ENCODE assay signal across 15 mouse cellular contexts in genomic region chr8:108566035-108566434, GRCm38 (mm10).
DNase-seq lines count a peak whose midpoint lies in the region; ATAC-seq and TF ChIP-seq lines count a peak whose summit lies in the region.
"Had no signal": no experiment of that assay in that cellular context is flagged by ENCODE, and none has a peak within 500 bp of the region (broad histone marks: within the 10 kb centered on the region; RNA-seq: fewer than 3 reads in every experiment).

No protein-coding gene starts in this region.

- H3K36me3 ChIP-seq in intestine, embryonic 14.5 days (ENCODE audit: control insufficient read depth, insufficient read depth, low read length): no peaks in the 10 kb centered on the region
- no peaks in the 10 kb centered on the region for H3K36me3 ChIP-seq in intestine, postnatal 0 days (ENCODE audit: control insufficient read depth, insufficient read depth)
- H3K36me3 ChIP-seq: heart, embryonic 15.5 days; intestine, embryonic 15.5 days had no signal

- DNase-seq in cerebellum, adult 2 months: peak; percentile 21 to 29
- no peak for DNase-seq in cerebellum, adult 11 months
- peak; percentile 37 for DNase-seq in intestine, embryonic 14.5 days (ENCODE audit: low spot score)
- DNase-seq in brain, embryonic 14.5 days (ENCODE audit: low read depth): peak; percentile 64
- peak; percentile 45 to 53 for DNase-seq in left cerebral cortex, postnatal 36 days (ENCODE audit: low spot score in 2 of 2)
- no peak for DNase-seq in lung, postnatal 4 days
- DNase-seq: embryo, embryonic 11 days; gastrocnemius, postnatal 25 days; lung, postnatal 10 days; midbrain, embryonic 14.5 days had no signal

- H3K9ac ChIP-seq in intestine, embryonic 14.5 days (ENCODE audit: low read length): no peak overlapping the region
- no peak overlapping the region for H3K9ac ChIP-seq in intestine, postnatal 0 days (ENCODE audit: low read depth, low read length)
- H3K9ac ChIP-seq: heart, embryonic 15.5 days; intestine, embryonic 15.5 days had no signal

- no peak overlapping the region for H3K27ac ChIP-seq in cerebellum, adult 2 months (ENCODE audit: insufficient read depth, low read length)
- no peak overlapping the region for H3K27ac ChIP-seq in intestine, embryonic 14.5 days (ENCODE audit: low read depth)
- H3K27ac ChIP-seq in intestine, postnatal 0 days (ENCODE audit: low read depth, low read length): no peak overlapping the region
- H3K27ac ChIP-seq: heart, embryonic 15.5 days; intestine, embryonic 15.5 days had no signal

- intact Hi-C loops in left cerebral cortex, postnatal 36 days (cut with DNase I): no loop called here

- H3K4me2 ChIP-seq in intestine, embryonic 14.5 days (ENCODE audit: low read length): no peak overlapping the region
- no peak overlapping the region for H3K4me2 ChIP-seq in intestine, postnatal 0 days (replicated peaks; ENCODE audit: low read depth)
- H3K4me2 ChIP-seq: heart, embryonic 15.5 days; intestine, embryonic 15.5 days; liver, embryonic 11.5 days had no signal

- TF ChIP-seq CTCF in cerebellum, adult 2 months (IDR thresholded peaks at IDR 0.05; ENCODE audit: borderline replicate concordance, insufficient read depth, low read depth, low read length): no peak
- no peak for TF ChIP-seq CTCF in intestine, postnatal 0 days (IDR thresholded peaks at IDR 0.05; ENCODE audit: low read depth)
- no peak for TF ChIP-seq CTCF in brain, embryonic 14.5 days (IDR thresholded peaks at IDR 0.05; ENCODE audit: borderline replicate concordance, extremely low read depth, insufficient read depth, insufficient read length)

- H3K27me3 ChIP-seq in cerebellum, adult 2 months (ENCODE audit: control insufficient read depth, insufficient read depth, low read length): no peaks in the 10 kb centered on the region; the same call in 1 of the 2 replicates
- no peaks in the 10 kb centered on the region for H3K27me3 ChIP-seq in intestine, embryonic 14.5 days (replicated peaks; ENCODE audit: control insufficient read depth, insufficient read depth, low read length)
- H3K27me3 ChIP-seq in intestine, postnatal 0 days (replicated peaks; ENCODE audit: control insufficient read depth, insufficient read depth, low read length): peaks cover 43% of the 10 kb centered on the region
- H3K27me3 ChIP-seq: heart, embryonic 15.5 days; intestine, embryonic 15.5 days had no signal

- 9% methylated on average over 12 of the region's 12 CpGs for WGBS in cerebellum, adult 2 months
- WGBS in intestine, embryonic 14.5 days: 79% methylated on average over 12 of the region's 12 CpGs
- 76% methylated on average over 12 of the region's 12 CpGs for WGBS in intestine, postnatal 0 days

- no peaks in the 10 kb centered on the region for H3K4me1 ChIP-seq in cerebellum, adult 2 months (ENCODE audit: control insufficient read depth, insufficient read depth, low read length)
- no peaks in the 10 kb centered on the region for H3K4me1 ChIP-seq in intestine, embryonic 14.5 days (replicated peaks; ENCODE audit: control insufficient read depth, insufficient read depth, low read length)
- 0 out of 2 replicates have a peak, but pooled peaks cover 5% of the 10 kb centered on the region for H3K4me1 ChIP-seq in intestine, postnatal 0 days (replicated peaks; ENCODE audit: control insufficient read depth, insufficient read depth, low read length)
- H3K4me1 ChIP-seq: heart, embryonic 15.5 days; intestine, embryonic 15.5 days had no signal

- H3K4me3 ChIP-seq in cerebellum, adult 2 months (replicated peaks; ENCODE audit: insufficient read depth, low read depth, low read length): no peak overlapping the region
- no peak overlapping the region for H3K4me3 ChIP-seq in intestine, embryonic 14.5 days (ENCODE audit: low read depth, low read length)
- H3K4me3 ChIP-seq in intestine, postnatal 0 days (ENCODE audit: low read depth, low read length): no peak overlapping the region
- H3K4me3 ChIP-seq: heart, embryonic 15.5 days; intestine, embryonic 15.5 days had no signal

- no peak for TF ChIP-seq POLR2A in cerebellum, adult 2 months (IDR thresholded peaks at IDR 0.05; ENCODE audit: borderline replicate concordance, insufficient read depth, low read length)
- TF ChIP-seq POLR2A in brain, embryonic 14.5 days (IDR thresholded peaks at IDR 0.05; ENCODE audit: borderline replicate concordance, extremely low read depth, insufficient read depth, insufficient read length, poor library complexity, severe bottlenecking): no peak

- no peak for ATAC-seq in intestine, embryonic 14.5 days (replicated peaks; ENCODE audit: low FRiP score, low TSS enrichment, low read depth)
- ATAC-seq in intestine, postnatal 0 days: no peak
- ATAC-seq in megakaryocyte-erythroid progenitor cell, adult 5-6 weeks (replicated peaks; ENCODE audit: low FRiP score, low TSS enrichment, poor library complexity, severe bottlenecking): no peak
- ATAC-seq: intestine, embryonic 15.5 days had no signal

- H3K9me3 ChIP-seq in intestine, embryonic 14.5 days (ENCODE audit: control insufficient read depth, low read length): no peaks in the 10 kb centered on the region
- H3K9me3 ChIP-seq in intestine, postnatal 0 days (ENCODE audit: control insufficient read depth): no peaks in the 10 kb centered on the region
- H3K9me3 ChIP-seq: heart, embryonic 15.5 days; intestine, embryonic 15.5 days had no signal

Comparison
In these comparisons a context has a peak if more than half of its experiments do, and no peak if none do; other contexts are left out.
1. DNase-seq: peak in cerebellum, adult 2 months (2 of 2), intestine, embryonic 14.5 days (single experiment), brain, embryonic 14.5 days (single experiment) and left cerebral cortex, postnatal 36 days (2 of 2); none in cerebellum, adult 11 months (single experiment) and lung, postnatal 4 days (0 of 2).